9 mouse cellular contexts compared by ENCODE assay signal in the genomic region with DNA sequence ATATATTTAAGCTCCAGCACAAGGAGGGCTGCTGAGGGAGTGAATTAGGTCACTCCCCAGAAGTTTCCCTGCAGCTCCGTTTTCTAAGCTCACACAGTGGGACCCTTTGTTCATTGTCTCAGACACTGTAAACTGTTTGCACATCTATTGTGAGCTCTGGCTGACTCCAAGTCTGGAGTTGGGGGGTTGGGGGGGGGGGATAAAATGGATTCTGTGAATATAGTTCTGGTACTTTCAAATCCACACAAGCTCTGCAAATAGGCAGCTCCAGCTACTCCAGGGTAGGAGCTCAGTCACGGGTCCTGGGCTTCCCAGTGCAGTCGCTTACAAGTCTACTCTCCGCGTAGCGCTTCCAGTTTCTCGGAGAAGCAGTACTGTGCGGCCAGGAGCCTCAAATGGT.
DNase-seq lines count a peak whose midpoint lies in the region; ATAC-seq and TF ChIP-seq lines count a peak whose summit lies in the region.
"Had no signal": no experiment of that assay in that cellular context is flagged by ENCODE, and none has a peak within 500 bp of the region (broad histone marks: within the 10 kb centered on the region; RNA-seq: fewer than 3 reads in every experiment).

No protein-coding gene starts in this region.

- no peaks in the 10 kb centered on the region for H3K36me3 ChIP-seq in kidney, postnatal 0 days (ENCODE audit: insufficient read depth, low read length)
- no peaks in the 10 kb centered on the region for H3K36me3 ChIP-seq in kidney, embryonic 14.5 days (ENCODE audit: control insufficient read depth, insufficient read depth, low read length)
- H3K36me3 ChIP-seq in embryonic facial prominence, embryonic 14.5 days (ENCODE audit: control insufficient read depth, insufficient read depth, low read length), result no peaks in the 10 kb centered on the region
- H3K36me3 ChIP-seq in limb, embryonic 10.5 days, result no peaks in the 10 kb centered on the region
- H3K36me3 ChIP-seq: embryonic facial prominence, embryonic 12.5 days had no signal

- H3K9ac ChIP-seq in kidney, postnatal 0 days (ENCODE audit: low read depth, low read length), result no peak overlapping the region
- no peak overlapping the region; the same call in 1 of the 2 replicates for H3K9ac ChIP-seq in kidney, embryonic 14.5 days (ENCODE audit: low read depth, low read length)
- H3K9ac ChIP-seq in embryonic facial prominence, embryonic 14.5 days (ENCODE audit: low read depth, low read length), result no peak overlapping the region
- H3K9ac ChIP-seq: embryonic facial prominence, embryonic 12.5 days had no signal

- H3K4me3 ChIP-seq in kidney, postnatal 0 days (replicated peaks; ENCODE audit: low read depth, low read length), result no peak overlapping the region
- H3K4me3 ChIP-seq in kidney, embryonic 14.5 days (ENCODE audit: low read length), result no peak overlapping the region
- no peak overlapping the region for H3K4me3 ChIP-seq in embryonic facial prominence, embryonic 14.5 days (ENCODE audit: low read depth, low read length)
- H3K4me3 ChIP-seq in limb, embryonic 10.5 days, result no peak overlapping the region
- H3K4me3 ChIP-seq: embryonic facial prominence, embryonic 12.5 days had no signal

- H3K4me1 ChIP-seq in kidney, postnatal 0 days (replicated peaks; ENCODE audit: insufficient read depth, low read length), result peaks cover 27% of the 10 kb centered on the region
- H3K4me1 ChIP-seq in kidney, embryonic 14.5 days (ENCODE audit: control insufficient read depth, insufficient read depth, low read length), result peaks cover 30% of the 10 kb centered on the region
- H3K4me1 ChIP-seq in embryonic facial prominence, embryonic 14.5 days (ENCODE audit: control insufficient read depth, insufficient read depth, low read length), result peaks cover 10% of the 10 kb centered on the region
- H3K4me1 ChIP-seq in limb, embryonic 10.5 days, result peaks cover 39% of the 10 kb centered on the region

- no peaks in the 10 kb centered on the region for H3K9me3 ChIP-seq in kidney, postnatal 0 days (replicated peaks; ENCODE audit: low read length)
- H3K9me3 ChIP-seq in kidney, embryonic 14.5 days (ENCODE audit: control insufficient read depth, low read length), result no peaks in the 10 kb centered on the region
- no peaks in the 10 kb centered on the region for H3K9me3 ChIP-seq in embryonic facial prominence, embryonic 14.5 days (ENCODE audit: control insufficient read depth, low read length)
- H3K9me3 ChIP-seq in limb, embryonic 10.5 days (replicated peaks), result no peaks in the 10 kb centered on the region
- H3K9me3 ChIP-seq: embryonic facial prominence, embryonic 12.5 days had no signal

- no peaks in the 10 kb centered on the region for H3K27me3 ChIP-seq in kidney, postnatal 0 days (ENCODE audit: insufficient read depth, low read length)
- H3K27me3 ChIP-seq in kidney, embryonic 14.5 days (ENCODE audit: control insufficient read depth, insufficient read depth, low read length), result no peaks in the 10 kb centered on the region
- H3K27me3 ChIP-seq in embryonic facial prominence, embryonic 14.5 days (replicated peaks; ENCODE audit: control insufficient read depth, insufficient read depth, low read length), result no peaks in the 10 kb centered on the region
- no peaks in the 10 kb centered on the region for H3K27me3 ChIP-seq in limb, embryonic 10.5 days (ENCODE audit: low read depth, poor library complexity, severe bottlenecking)
- H3K27me3 ChIP-seq: embryonic facial prominence, embryonic 12.5 days had no signal

- TF ChIP-seq CTCF in kidney, postnatal 0 days (IDR thresholded peaks at IDR 0.05; ENCODE audit: low read depth), result no peak

- H3K27ac ChIP-seq in kidney, postnatal 0 days, result 0 out of 2 replicates have a peak overlapping the region, but pooled peaks have one; percentile 8
- no peak overlapping the region for H3K27ac ChIP-seq in kidney, embryonic 14.5 days (ENCODE audit: low read depth, low read length)
- no peak overlapping the region for H3K27ac ChIP-seq in embryonic facial prominence, embryonic 14.5 days (replicated peaks; ENCODE audit: low read depth, low read length)
- H3K27ac ChIP-seq in limb, embryonic 10.5 days, result peak overlapping the region; percentile 53; the same call in 1 of the 2 replicates
- H3K27ac ChIP-seq: embryonic facial prominence, embryonic 12.5 days had no signal

- no peak for DNase-seq in kidney, postnatal 0 days (ENCODE audit: low spot score)
- DNase-seq in embryonic facial prominence, embryonic 14.5 days (ENCODE audit: low spot score), result peak; percentile 64
- DNase-seq in limb, embryonic 10.5 days (ENCODE audit: low spot score), result no peak
- peak; percentile 63 for DNase-seq in retina, embryonic 14.5 days (ENCODE audit: low spot score)
- no peak for DNase-seq in thymus, postnatal 36 days
- DNase-seq in right cerebral cortex, postnatal 10 days (ENCODE audit: low spot score in 2 of 2), result no peak
- DNase-seq in gastrocnemius, postnatal 4 days (ENCODE audit: low spot score in 2 of 2), result no peak

- 0 out of 2 replicates have a peak overlapping the region, but pooled peaks have one; percentile 15 for H3K4me2 ChIP-seq in kidney, postnatal 0 days (ENCODE audit: low read length)
- no peak overlapping the region for H3K4me2 ChIP-seq in kidney, embryonic 14.5 days (replicated peaks; ENCODE audit: low read depth, low read length)
- H3K4me2 ChIP-seq in embryonic facial prominence, embryonic 14.5 days (ENCODE audit: low read depth, low read length), result peak overlapping the region; percentile 7; the same call in 1 of the 2 replicates
- H3K4me2 ChIP-seq: embryonic facial prominence, embryonic 12.5 days had no signal

- ATAC-seq in kidney, postnatal 0 days (replicated peaks; ENCODE audit: low FRiP score, low read depth), result no peak
- ATAC-seq in kidney, embryonic 14.5 days (ENCODE audit: low FRiP score, low TSS enrichment), result no peak
- ATAC-seq in embryonic facial prominence, embryonic 14.5 days (ENCODE audit: low read depth), result peak; percentile 58; the same call in 1 of the 2 replicates

- WGBS in kidney, postnatal 0 days, result 41% methylated on average over 8 of the region's 8 CpGs
- 35% methylated on average over 8 of the region's 8 CpGs for WGBS in kidney, embryonic 14.5 days
- 35% methylated on average over 8 of the region's 8 CpGs for WGBS in embryonic facial prominence, embryonic 14.5 days
- 70% methylated on average over 8 of the region's 8 CpGs for WGBS in limb, embryonic 10.5 days

Comparison
In these comparisons a context has a peak if more than half of its experiments do, and no peak if none do; other contexts are left out.
1. H3K27ac ChIP-seq: peak in kidney, postnatal 0 days (single experiment) and limb, embryonic 10.5 days (single experiment); none in kidney, embryonic 14.5 days (single experiment) and embryonic facial prominence, embryonic 14.5 days (single experiment).
2. DNase-seq: peak in embryonic facial prominence, embryonic 14.5 days (single experiment) and retina, embryonic 14.5 days (single experiment); none in kidney, postnatal 0 days (single experiment), limb, embryonic 10.5 days (single experiment), thymus, postnatal 36 days (0 of 2), right cerebral cortex, postnatal 10 days (0 of 2) and gastrocnemius, postnatal 4 days (0 of 2).